Mouse (Mus musculus): Measurements from ENCODE around the gene Prkaa2. TPM values are rescaled to one million over a fixed set of nuclear protein-coding genes. Genes with fewer than 3 reads are reported as not detected.

Prkaa2 gene
- polyA plus RNA-seq, 1 experiment from 2014 or later: 1.1 TPM

DNA sequence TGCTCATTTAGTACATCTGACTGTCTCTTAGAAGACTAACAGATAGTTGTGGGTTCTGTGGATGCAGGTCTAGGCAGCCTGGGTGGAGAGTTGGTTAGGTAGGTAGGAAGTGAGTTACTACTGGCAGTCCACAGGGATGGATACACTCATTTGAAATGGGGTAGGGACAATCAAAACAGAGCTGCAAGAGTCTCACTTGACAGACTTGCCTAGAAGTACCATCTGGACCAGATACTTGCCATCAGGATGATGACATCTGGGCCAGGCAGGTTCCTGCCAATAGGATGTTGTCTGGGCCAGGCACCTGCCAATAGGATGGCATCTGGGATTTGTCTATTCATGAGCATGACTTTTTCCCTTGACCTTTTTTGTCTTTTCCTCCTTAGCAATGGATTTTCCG is 108.0 kb downstream of the Prkaa2 start:
- Histone ChIP-seq H3K4me1 (no peaks in the 10 kb centered on the region), H3K9me3 (no peaks in the 10 kb centered on the region), H3K27me3 (replicated peaks; ENCODE audit: low read depth, poor library complexity, severe bottlenecking) (no peaks in the 10 kb centered on the region), H3K36me3 (replicated peaks) (no peaks in the 10 kb centered on the region), H3K27ac (replicated peaks) (no peak overlapping the region), H3K4me3 (no peak overlapping the region)
- DNase-seq (ENCODE audit: low spot score): no peak
- 78% methylated on average over 1 of the region's 1 CpGs for WGBS

DNA sequence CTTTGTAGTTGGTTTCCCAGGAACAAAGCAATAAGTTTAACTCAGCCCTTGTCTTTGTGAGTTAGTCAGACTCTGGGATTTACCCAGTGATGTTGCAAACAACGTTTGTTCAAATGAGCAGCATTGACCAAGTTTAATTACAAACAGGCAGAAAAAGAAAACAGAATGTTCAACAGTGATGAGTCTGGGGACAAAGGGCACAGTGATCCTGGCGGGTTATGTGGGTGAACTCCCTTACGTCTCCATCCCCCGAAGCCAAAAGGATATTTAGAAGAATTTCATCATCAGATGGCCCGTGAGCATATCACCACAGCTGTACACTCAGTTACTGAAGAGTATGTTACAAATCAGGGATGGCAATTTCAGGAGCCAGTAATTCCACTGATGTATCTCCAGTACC is 110.0 kb downstream of the Prkaa2 start:
- Histone ChIP-seq H3K36me3 (replicated peaks) (no peaks in the 10 kb centered on the region), H3K9me3 (no peaks in the 10 kb centered on the region), H3K4me3 (no peak overlapping the region), H3K4me1 (no peaks in the 10 kb centered on the region), H3K27me3 (replicated peaks; ENCODE audit: low read depth, poor library complexity, severe bottlenecking) (no peaks in the 10 kb centered on the region), H3K27ac (replicated peaks) (no peak overlapping the region)
- WGBS: 49% methylated on average over 5 of the region's 5 CpGs
- no peak for DNase-seq (ENCODE audit: low spot score)

DNA sequence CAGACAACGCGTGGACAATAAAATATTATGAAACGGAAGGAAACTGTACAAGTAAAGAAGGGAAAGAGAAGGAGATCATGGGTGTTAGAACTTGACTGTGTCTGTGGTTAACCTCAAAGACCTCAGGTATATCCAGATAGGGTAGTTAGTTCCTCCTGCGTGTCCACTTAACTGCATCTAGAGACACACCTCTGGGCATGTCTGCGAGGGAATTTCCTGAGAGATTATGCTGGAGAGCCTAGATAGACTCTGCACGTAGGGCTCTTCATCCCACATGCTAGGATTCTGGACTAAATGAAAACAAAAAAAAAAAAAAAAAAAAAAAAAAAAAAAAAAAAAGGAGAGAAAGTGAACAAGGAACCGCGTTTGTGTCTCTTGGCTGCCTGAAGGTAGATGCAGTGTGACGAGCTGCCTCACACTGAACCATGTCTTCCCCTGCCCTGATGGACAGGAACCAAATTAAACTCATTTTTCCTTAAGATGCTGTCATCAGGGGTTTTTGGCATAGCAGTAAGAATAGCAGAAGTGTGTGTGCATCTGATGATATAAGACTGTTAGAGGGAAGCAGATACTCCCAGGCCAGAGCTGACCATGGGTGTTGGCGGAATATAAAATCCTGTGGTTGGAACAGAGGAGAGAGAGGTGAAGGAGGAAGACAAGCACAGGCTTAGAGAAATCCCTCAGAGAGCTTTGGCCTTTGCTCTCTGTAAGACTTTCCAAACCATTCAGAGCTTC is 116.4 kb downstream of the Prkaa2 start:
- Histone ChIP-seq H3K4me3 (no peak overlapping the region), H3K27me3 (replicated peaks; ENCODE audit: low read depth, poor library complexity, severe bottlenecking) (no peaks in the 10 kb centered on the region), H3K36me3 (replicated peaks) (no peaks in the 10 kb centered on the region), H3K4me1 (no peaks in the 10 kb centered on the region), H3K9me3 (no peaks in the 10 kb centered on the region), H3K27ac (replicated peaks) (no peak overlapping the region)
- 89% methylated on average over 10 of the region's 10 CpGs for WGBS
- DNase-seq (ENCODE audit: low spot score): no peak

DNA sequence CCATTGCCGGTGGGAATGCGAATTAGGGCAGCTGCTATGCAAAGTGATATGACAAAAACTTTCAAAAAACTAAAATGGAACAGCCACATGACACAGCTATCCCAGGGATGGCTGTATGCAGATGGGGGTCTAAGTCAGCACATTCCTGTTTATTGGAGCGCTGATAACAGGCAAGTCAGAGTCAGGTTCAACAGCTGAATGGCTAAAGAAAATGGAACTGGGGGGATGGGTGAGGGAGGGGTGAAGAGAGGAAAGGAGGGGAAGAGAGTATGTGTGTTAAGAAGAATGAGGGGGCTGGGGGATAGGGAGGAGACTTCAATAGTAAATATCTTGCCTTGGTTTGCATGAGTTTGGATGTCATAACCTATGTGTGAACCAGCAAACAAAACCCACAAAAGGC is 117.4 kb downstream of the Prkaa2 start:
- no peak overlapping the region for H3K27ac ChIP-seq (replicated peaks)
- no peaks in the 10 kb centered on the region for H3K27me3 ChIP-seq (replicated peaks; ENCODE audit: low read depth, poor library complexity, severe bottlenecking)
- no peaks in the 10 kb centered on the region for H3K36me3 ChIP-seq (replicated peaks)
- DNase-seq (ENCODE audit: low spot score): no peak
- H3K9me3 ChIP-seq: no peaks in the 10 kb centered on the region
- 89% methylated on average over 3 of the region's 3 CpGs for WGBS
- no peaks in the 10 kb centered on the region for H3K4me1 ChIP-seq
- H3K4me3 ChIP-seq: no peak overlapping the region

DNA sequence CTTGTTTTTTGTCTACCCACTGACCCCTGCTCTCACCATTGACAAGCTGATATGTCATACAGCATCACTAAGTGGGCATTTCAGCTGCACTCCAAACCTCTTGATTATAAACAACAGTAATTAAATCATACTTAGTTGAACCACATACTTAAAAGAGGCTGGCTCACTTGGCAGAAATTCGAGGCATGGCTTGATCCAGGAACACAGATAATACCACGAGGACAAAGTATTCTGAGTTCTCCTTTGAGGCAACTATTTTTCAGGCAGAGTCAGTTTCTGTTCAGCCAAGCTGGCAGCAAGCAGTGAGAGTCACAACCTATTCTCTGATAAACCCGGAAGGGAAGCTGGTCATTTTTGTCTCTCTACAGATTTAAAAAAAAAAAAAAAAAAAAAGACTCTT is 119.0 kb downstream of the Prkaa2 start:
- Histone ChIP-seq H3K4me1 (no peaks in the 10 kb centered on the region), H3K9me3 (no peaks in the 10 kb centered on the region), H3K36me3 (replicated peaks) (no peaks in the 10 kb centered on the region), H3K27ac (replicated peaks) (no peak overlapping the region), H3K27me3 (replicated peaks; ENCODE audit: low read depth, poor library complexity, severe bottlenecking) (no peaks in the 10 kb centered on the region), H3K4me3 (no peak overlapping the region)
- WGBS: 84% methylated on average over 3 of the region's 3 CpGs
- no peak for DNase-seq (ENCODE audit: low spot score)

DNA sequence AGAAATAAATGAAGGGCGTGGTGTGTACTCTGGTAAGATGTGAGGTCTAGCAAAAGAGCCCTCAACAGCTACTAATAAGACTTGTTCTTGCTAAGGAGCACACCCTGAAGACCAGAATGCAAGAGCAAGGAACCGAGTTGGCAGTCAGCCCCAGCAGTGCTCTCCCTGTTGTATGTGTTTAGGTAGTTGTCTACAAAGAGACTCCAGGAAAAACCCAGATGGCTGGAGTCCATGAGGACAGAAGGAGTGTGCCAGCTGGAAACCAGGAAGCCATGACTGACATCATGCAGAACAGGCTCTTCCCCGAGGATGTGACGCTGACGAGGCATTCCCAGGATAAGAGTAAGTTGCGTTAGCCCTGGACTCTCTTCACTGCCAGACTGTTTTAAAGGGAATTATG is 119.7 kb downstream of the Prkaa2 start:
- no peak overlapping the region for H3K4me3 ChIP-seq
- no peak overlapping the region for H3K27ac ChIP-seq (replicated peaks)
- H3K27me3 ChIP-seq (replicated peaks; ENCODE audit: low read depth, poor library complexity, severe bottlenecking): no peaks in the 10 kb centered on the region
- no peaks in the 10 kb centered on the region for H3K9me3 ChIP-seq
- no peak for DNase-seq (ENCODE audit: low spot score)
- H3K36me3 ChIP-seq (replicated peaks): no peaks in the 10 kb centered on the region
- 89% methylated on average over 6 of the region's 6 CpGs for WGBS
- no peaks in the 10 kb centered on the region for H3K4me1 ChIP-seq

DNA sequence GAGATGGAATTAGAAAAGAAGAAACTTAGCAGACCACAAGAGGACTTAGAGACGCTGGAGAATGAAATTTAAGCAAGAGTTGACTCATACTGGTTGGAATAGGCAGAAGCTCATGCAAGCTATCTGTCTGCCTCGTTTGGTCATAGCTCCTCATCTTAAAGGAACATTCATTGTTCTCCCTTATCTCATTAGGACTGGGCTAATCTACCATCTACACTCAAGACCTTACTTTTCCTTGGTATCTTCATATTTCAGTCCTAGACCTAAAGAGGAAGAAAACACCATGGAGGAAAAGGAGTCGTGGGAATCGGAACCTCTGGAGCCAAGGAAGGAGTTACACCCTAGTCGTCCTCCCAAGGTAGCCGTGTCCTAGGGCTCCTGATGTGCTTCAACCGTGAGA is 121.0 kb downstream of the Prkaa2 start:
- H3K4me3 ChIP-seq: no peak overlapping the region

DNA sequence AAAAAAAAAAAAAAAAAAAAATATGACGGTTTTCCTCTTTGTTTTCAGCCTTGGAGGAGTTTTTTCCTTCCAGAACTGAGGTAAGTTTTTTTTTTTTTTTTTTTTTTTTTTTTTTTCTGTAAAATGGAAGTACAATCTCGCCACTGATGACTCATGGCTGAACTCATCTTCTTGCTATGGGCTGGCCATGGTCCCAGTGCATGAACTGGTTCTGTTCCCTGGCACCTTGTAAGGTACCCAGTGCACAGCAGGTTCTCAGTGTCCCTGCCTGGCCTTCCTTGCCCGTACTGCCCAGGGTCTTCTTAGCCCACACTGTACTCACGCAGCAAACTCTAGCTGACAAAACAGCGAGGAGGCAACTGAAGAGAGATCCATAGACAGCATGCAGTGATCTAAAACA is 121.6 kb downstream of the Prkaa2 start:
- Histone ChIP-seq H3K4me3 (no peak overlapping the region), H3K36me3 (replicated peaks) (no peaks in the 10 kb centered on the region), H3K4me1 (no peaks in the 10 kb centered on the region), H3K9me3 (no peaks in the 10 kb centered on the region), H3K27ac (replicated peaks) (no peak overlapping the region), H3K27me3 (replicated peaks; ENCODE audit: low read depth, poor library complexity, severe bottlenecking) (no peaks in the 10 kb centered on the region)
- no peak for DNase-seq (ENCODE audit: low spot score)
- 83% methylated on average over 5 of the region's 5 CpGs for WGBS

More for the DNA sequence above, 121.0 kb downstream of the Prkaa2 start:
- 92% methylated on average over 7 of the region's 7 CpGs for WGBS
- Histone ChIP-seq H3K27me3 (replicated peaks; ENCODE audit: low read depth, poor library complexity, severe bottlenecking) (no peaks in the 10 kb centered on the region), H3K36me3 (replicated peaks) (no peaks in the 10 kb centered on the region), H3K27ac (replicated peaks) (no peak overlapping the region), H3K9me3 (no peaks in the 10 kb centered on the region), H3K4me1 (no peaks in the 10 kb centered on the region)
- no peak for DNase-seq (ENCODE audit: low spot score)

DNA sequence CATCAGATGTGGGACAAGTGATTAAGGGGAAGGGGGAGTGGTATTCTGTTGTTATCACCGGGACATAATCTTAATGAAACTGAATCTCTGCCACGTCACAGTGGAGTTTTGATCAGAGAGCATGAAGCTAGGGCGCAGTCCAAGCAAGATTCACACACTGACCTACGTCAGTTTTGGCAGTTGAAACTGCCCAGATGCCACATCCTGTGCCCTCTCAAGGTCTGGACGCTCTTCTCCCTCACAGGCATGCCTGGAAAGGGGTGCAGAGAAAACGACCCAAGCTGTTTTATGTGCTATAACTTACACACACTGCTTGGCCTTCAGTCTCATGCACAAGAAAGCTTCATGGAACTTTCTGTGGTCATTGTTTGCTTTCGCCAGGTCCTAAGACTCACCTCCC is 122.1 kb downstream of the Prkaa2 start:
- Histone ChIP-seq H3K4me1 (no peaks in the 10 kb centered on the region), H3K9me3 (no peaks in the 10 kb centered on the region), H3K36me3 (replicated peaks) (no peaks in the 10 kb centered on the region), H3K4me3 (no peak overlapping the region), H3K27me3 (replicated peaks; ENCODE audit: low read depth, poor library complexity, severe bottlenecking) (no peaks in the 10 kb centered on the region), H3K27ac (replicated peaks) (no peak overlapping the region)
- 85% methylated on average over 7 of the region's 7 CpGs for WGBS
- DNase-seq (ENCODE audit: low spot score): no peak

DNA sequence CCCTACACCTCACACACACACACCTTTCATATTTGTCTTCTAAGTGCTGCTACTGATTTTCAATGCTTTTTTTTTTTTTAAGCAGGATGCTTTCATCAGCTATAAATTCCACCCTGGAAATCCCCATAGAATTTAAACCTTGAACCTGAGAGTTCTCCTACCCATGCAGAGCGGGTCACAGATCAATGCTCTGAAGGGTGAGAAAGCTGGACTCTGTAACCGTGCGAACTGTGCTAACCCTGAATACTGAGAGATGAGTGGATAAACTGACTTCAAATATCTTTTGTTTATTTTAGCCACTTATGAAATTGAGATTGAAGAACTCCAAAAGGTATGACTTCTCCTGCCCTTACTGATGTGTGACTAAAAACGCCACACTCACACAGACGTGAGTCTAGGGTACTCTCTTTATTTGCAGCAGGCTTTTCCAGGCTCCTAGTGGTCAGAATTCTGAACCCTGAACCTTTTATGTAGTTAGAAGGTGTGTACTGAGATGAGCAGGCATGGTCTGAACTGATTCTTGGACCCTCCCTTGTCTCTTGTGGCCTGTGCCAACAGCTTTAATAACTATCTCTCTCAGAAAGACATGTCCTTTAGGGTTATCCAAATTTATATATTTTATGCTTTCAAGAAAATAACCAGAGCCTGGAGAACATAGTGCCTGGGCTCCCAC is 123.6 kb downstream of the Prkaa2 start:
- Histone ChIP-seq H3K36me3 (replicated peaks) (no peaks in the 10 kb centered on the region), H3K4me1 (no peaks in the 10 kb centered on the region), H3K27ac (replicated peaks) (no peak overlapping the region), H3K27me3 (replicated peaks; ENCODE audit: low read depth, poor library complexity, severe bottlenecking) (no peaks in the 10 kb centered on the region), H3K4me3 (no peak overlapping the region), H3K9me3 (no peaks in the 10 kb centered on the region)
- 92% methylated on average over 5 of the region's 5 CpGs for WGBS
- no peak for DNase-seq (ENCODE audit: low spot score)

Other genes with a start within 250 kb of the Prkaa2 start
- not detected in 2 replicates for gene C8a, start 233.5 kb downstream of the Prkaa2 start, polyA plus RNA-seq (2016; fragmentation: Nextera tagmentation; extraction: Ambion mirVana)
- 0.14 and 0.21 TPM in 2 replicates for gene Fyb2, start 196.4 kb downstream of the Prkaa2 start, polyA plus RNA-seq (2016; fragmentation: Nextera tagmentation; extraction: Ambion mirVana)
- gene Plpp3, start 47.5 kb upstream of the Prkaa2 start, polyA plus RNA-seq (2016; fragmentation: Nextera tagmentation; extraction: Ambion mirVana): 67.6 and 77.1 TPM in 2 replicates